Mouse (Mus musculus) urinary bladder, postnatal 36 days (tissue): ENCODE measurements at regions not wholly inside any gene's neighbourhood (a gene's known extent, or its start where the extent isn't known, plus 50 kb on each side); places are given as distances from the start of the nearest gene placed in this dataset.

Source experiments
- DNase-seq, 2 experiments: peaks; one replicate each; pipeline ENCODE4 v3.0.0; 2022; ENCODE audit warnings: low spot score in 2 of 2, mixed read lengths in 1 of 2

GRCm38 (mm10) chr7:3073206-3073605, 95.8 kb downstream of the AU018091 start:
- peak in 1 of 2 experiments; percentile 1 for DNase-seq
